Mouse (Mus musculus): ENCODE data around the gene Tceal5. TPM values are rescaled to one million over a fixed set of nuclear protein-coding genes. Genes with fewer than 3 reads are reported as not detected.

Gene Tceal5
- polyA plus RNA-seq, 1 experiment = 0.39 TPM

DNA sequence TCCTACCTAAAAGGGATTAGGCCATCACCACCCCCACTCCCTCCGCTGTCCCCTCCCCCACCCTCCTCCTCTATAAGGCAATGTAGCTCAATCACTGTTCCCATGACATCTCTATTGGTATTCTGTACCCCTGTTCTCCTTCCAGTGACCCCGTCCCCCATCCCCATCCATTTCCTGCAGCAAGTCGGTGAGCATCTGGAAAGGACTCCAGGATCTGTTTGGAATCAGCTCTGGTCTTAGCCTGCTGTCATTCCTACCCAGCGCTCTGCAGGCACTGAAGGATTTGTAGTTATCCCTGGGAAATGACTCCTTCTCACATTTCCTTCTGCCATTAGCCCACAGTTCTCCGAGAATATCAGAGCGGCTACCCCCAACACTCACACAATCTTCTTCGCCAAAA is 419 bp downstream of the Tceal5 start:
- H3K36me3 ChIP-seq (ENCODE audit: control insufficient read depth, insufficient read depth, low read length) = no peaks in the 10 kb centered on the region
- DNase-seq = no peak
- no peaks in the 10 kb centered on the region; the same call in 1 of the 2 replicates for H3K4me1 ChIP-seq (ENCODE audit: control insufficient read depth, insufficient read depth, low read length)
- TF ChIP-seq POLR2A (IDR thresholded peaks at IDR 0.05; ENCODE audit: low read depth, low read length) (no peak), CTCF (conservative IDR thresholded peaks at IDR 0.05; ENCODE audit: insufficient read depth, insufficient read length, low read depth, low read length) (no peak)
- WGBS = 5% methylated on average over 7 of the region's 7 CpGs
- peak overlapping the region; percentile 44 for H3K4me3 ChIP-seq (ENCODE audit: insufficient read depth, low read depth, low read length)
- H3K27me3 ChIP-seq (replicated peaks; ENCODE audit: control insufficient read depth, insufficient read depth, low read length) = no peaks in the 10 kb centered on the region
- no peak overlapping the region for H3K27ac ChIP-seq (ENCODE audit: insufficient read depth, low read depth, low read length)

GRCm38 (mm10) chrX:136196873-136197272 is 6.8 kb downstream of the Tceal5 start:
- no peaks in the 10 kb centered on the region for H3K36me3 ChIP-seq (ENCODE audit: control insufficient read depth, insufficient read depth, low read length)
- no peaks in the 10 kb centered on the region for H3K4me1 ChIP-seq (ENCODE audit: control insufficient read depth, insufficient read depth, low read length)
- H3K27ac ChIP-seq (ENCODE audit: insufficient read depth, low read depth, low read length) = no peak overlapping the region
- no peak overlapping the region for H3K4me3 ChIP-seq (ENCODE audit: insufficient read depth, low read depth, low read length)
- peak; percentile 42 for TF ChIP-seq CTCF (conservative IDR thresholded peaks at IDR 0.05; ENCODE audit: insufficient read depth, insufficient read length, low read depth, low read length)
- no peak for TF ChIP-seq POLR2A (IDR thresholded peaks at IDR 0.05; ENCODE audit: low read depth, low read length)
- H3K27me3 ChIP-seq (replicated peaks; ENCODE audit: control insufficient read depth, insufficient read depth, low read length) = no peaks in the 10 kb centered on the region
- WGBS = 50% methylated on average over 1 of the region's 1 CpGs
- peak; percentile 27 for DNase-seq

DNA sequence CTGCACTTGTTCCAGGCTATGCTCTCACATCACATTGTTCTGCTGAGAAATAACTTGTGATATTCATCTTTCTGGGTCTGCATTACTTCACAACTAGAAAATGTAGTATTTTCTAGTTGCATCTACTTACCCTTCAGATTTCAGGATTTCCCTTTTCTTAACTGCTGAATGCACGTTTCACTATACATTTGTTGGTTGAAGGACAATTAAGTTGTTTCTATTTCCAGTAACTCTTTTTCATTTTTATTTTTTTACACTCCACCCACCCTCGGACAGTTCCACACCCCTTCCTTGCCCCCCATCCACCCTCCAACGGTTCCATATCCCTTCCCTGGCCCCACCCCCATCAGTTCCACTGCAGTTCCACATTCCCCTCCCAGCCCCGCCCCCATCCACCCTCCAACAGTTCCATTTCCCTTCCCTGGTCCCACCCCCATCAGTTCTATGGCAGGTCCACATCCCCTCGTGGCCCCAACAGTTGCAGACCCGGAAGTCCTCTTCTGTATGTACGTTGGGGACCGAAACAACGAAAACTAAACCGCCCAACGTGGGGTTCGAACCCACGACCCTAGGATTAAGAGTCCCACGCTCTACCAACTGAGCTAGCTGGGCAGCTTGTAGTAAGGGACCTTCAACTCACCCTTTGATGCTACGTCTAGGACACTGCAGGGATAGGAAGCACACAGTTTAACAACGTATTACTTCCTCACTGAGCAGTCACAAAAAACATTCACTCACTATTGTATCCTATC is 8.3 kb downstream of the Tceal5 start:
- Histone ChIP-seq H3K4me3 (ENCODE audit: insufficient read depth, low read depth, low read length) (no peak overlapping the region), H3K27me3 (replicated peaks; ENCODE audit: control insufficient read depth, insufficient read depth, low read length) (no peaks in the 10 kb centered on the region), H3K27ac (ENCODE audit: insufficient read depth, low read depth, low read length) (no peak overlapping the region), H3K36me3 (ENCODE audit: control insufficient read depth, insufficient read depth, low read length) (no peaks in the 10 kb centered on the region), H3K4me1 (ENCODE audit: control insufficient read depth, insufficient read depth, low read length) (no peaks in the 10 kb centered on the region)
- TF ChIP-seq CTCF (conservative IDR thresholded peaks at IDR 0.05; ENCODE audit: insufficient read depth, insufficient read length, low read depth, low read length) = no peak
- TF ChIP-seq POLR2A (IDR thresholded peaks at IDR 0.05; ENCODE audit: low read depth, low read length) = no peak
- no peak for DNase-seq
- WGBS = 75% methylated on average over 16 of the region's 16 CpGs

- Histone ChIP-seq H3K4me3 (ENCODE audit: insufficient read depth, low read depth, low read length) (no peak overlapping the region), H3K36me3 (ENCODE audit: control insufficient read depth, insufficient read depth, low read length) (no peaks in the 10 kb centered on the region), H3K4me1 (ENCODE audit: control insufficient read depth, insufficient read depth, low read length) (no peaks in the 10 kb centered on the region), H3K27ac (ENCODE audit: insufficient read depth, low read depth, low read length) (no peak overlapping the region), H3K27me3 (replicated peaks; ENCODE audit: control insufficient read depth, insufficient read depth, low read length) (no peaks in the 10 kb centered on the region)
- peak; percentile 4 for DNase-seq
- TF ChIP-seq CTCF (conservative IDR thresholded peaks at IDR 0.05; ENCODE audit: insufficient read depth, insufficient read length, low read depth, low read length) (no peak), POLR2A (IDR thresholded peaks at IDR 0.05; ENCODE audit: low read depth, low read length) (no peak)
- 80% methylated on average over 1 of the region's 1 CpGs for WGBS
These were observed 20.6 kb downstream of the Tceal5 start for GRCm38 (mm10) chrX:136183107-136183506.

DNA sequence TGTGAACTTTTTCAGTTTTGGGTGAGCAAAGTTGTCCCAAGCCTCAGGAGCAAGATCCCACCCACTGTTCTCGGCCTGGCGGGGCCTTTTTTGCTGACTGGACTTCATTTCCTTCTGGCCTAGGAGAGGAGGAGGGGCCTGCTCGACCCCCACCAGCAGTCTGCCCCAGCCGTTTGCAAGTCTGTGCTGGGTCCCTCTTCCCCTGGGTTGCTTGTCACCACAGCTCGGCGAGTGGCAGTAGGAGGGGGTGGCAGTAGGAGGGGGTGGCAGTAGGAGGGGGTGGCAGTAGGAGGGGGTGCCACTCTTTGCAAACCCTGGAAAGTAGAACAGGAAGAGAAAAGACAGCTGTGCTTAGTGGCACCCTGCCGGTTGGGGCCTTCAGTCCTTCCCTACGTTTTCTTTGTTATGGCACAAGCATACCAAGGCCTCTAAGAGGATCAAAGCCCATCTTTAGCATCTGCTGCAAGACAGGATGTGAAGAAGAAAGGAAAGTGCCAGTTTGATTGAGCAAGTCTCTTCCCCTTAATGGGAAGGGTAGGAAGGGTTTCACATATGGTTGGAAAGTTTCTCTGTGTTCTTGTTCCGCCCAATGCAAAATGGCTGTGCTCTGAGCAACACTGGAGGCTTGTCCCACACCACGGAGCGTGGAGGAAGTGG is 22.7 kb downstream of the Tceal5 start:
- TF ChIP-seq POLR2A (IDR thresholded peaks at IDR 0.05; ENCODE audit: low read depth, low read length) = no peak
- TF ChIP-seq CTCF (conservative IDR thresholded peaks at IDR 0.05; ENCODE audit: insufficient read depth, insufficient read length, low read depth, low read length) = no peak
- Histone ChIP-seq H3K36me3 (ENCODE audit: control insufficient read depth, insufficient read depth, low read length) (no peaks in the 10 kb centered on the region), H3K4me3 (ENCODE audit: insufficient read depth, low read depth, low read length) (no peak overlapping the region), H3K27me3 (replicated peaks; ENCODE audit: control insufficient read depth, insufficient read depth, low read length) (no peaks in the 10 kb centered on the region), H3K4me1 (ENCODE audit: control insufficient read depth, insufficient read depth, low read length) (no peaks in the 10 kb centered on the region), H3K27ac (ENCODE audit: insufficient read depth, low read depth, low read length) (no peak overlapping the region)
- 39% methylated on average over 11 of the region's 11 CpGs for WGBS
- DNase-seq = no peak

DNA sequence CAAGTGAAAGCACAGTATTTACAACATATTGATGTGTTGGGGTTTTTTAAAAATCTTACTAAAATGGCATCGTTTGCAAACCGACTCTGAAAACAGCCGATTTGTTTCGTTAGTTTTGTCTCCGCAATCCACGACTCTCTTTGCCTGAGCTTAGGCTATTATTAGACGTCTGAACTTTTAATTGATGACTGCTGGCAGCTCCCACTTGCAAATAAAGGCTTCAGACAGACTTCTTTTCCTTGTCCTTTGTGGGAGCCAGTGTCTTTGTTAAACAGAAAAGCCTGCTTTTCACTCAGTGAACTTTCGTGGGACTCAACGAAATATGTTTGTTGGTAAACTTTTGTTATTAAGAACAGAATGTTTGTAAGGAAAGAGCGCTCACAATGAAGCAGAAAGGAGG is 30.9 kb downstream of the Tceal5 start:
- WGBS = 8% methylated on average over 10 of the region's 10 CpGs
- H3K4me1 ChIP-seq (ENCODE audit: control insufficient read depth, insufficient read depth, low read length) = no peaks in the 10 kb centered on the region
- no peaks in the 10 kb centered on the region for H3K36me3 ChIP-seq (ENCODE audit: control insufficient read depth, insufficient read depth, low read length)
- no peak overlapping the region for H3K4me3 ChIP-seq (ENCODE audit: insufficient read depth, low read depth, low read length)
- DNase-seq = peak; percentile 2
- TF ChIP-seq POLR2A (IDR thresholded peaks at IDR 0.05; ENCODE audit: low read depth, low read length) = no peak
- no peak for TF ChIP-seq CTCF (conservative IDR thresholded peaks at IDR 0.05; ENCODE audit: insufficient read depth, insufficient read length, low read depth, low read length)
- no peaks in the 10 kb centered on the region for H3K27me3 ChIP-seq (replicated peaks; ENCODE audit: control insufficient read depth, insufficient read depth, low read length)
- no peak overlapping the region for H3K27ac ChIP-seq (ENCODE audit: insufficient read depth, low read depth, low read length)

GRCm38 (mm10) chrX:136172118-136172551 is 31.5 kb downstream of the Tceal5 start, which contains the start of gene Tceal8:
Tceal8 (minus strand) TSS chrX:136172342.
- peak; percentile 89 for DNase-seq
- TF ChIP-seq CTCF (conservative IDR thresholded peaks at IDR 0.05; ENCODE audit: insufficient read depth, insufficient read length, low read depth, low read length) = no peak
- H3K36me3 ChIP-seq (ENCODE audit: control insufficient read depth, insufficient read depth, low read length) = no peaks in the 10 kb centered on the region
- H3K4me1 ChIP-seq (ENCODE audit: control insufficient read depth, insufficient read depth, low read length) = no peaks in the 10 kb centered on the region
- no peaks in the 10 kb centered on the region for H3K27me3 ChIP-seq (replicated peaks; ENCODE audit: control insufficient read depth, insufficient read depth, low read length)
- WGBS = 0% methylated on average over 10 of the region's 10 CpGs
- peak within 1 kb of the TSS; percentile 78 for H3K27ac ChIP-seq (ENCODE audit: insufficient read depth, low read depth, low read length)
- peak within 1 kb of the TSS; percentile 75 for H3K4me3 ChIP-seq (ENCODE audit: insufficient read depth, low read depth, low read length)

All from kidney, adult 2 months (tissue).